Mouse (Mus musculus) CH12.LX (cell line): ENCODE data around the gene Ccna2. TPM values are rescaled to one million over a fixed set of nuclear protein-coding genes. Genes with fewer than 3 reads are reported as not detected.

Experiments
- DNase-seq: peaks from one replicate; pipeline ENCODE4 v3.0.0-alpha.2; 2013; ENCODE audit errors: extremely low read depth
- H3K27ac ChIP-seq: 2 replicates; pipeline ENCODE4 v1.5.1; 2012; ENCODE audit warnings: low read depth, mild to moderate bottlenecking, control low read depth, moderate library complexity; ENCODE audit not compliant: insufficient read depth
- H3K27me3 ChIP-seq: replicated peaks from 2 replicates; pipeline ENCODE3; 2012; ENCODE audit warnings: inconsistent platforms
- H3K36me3 ChIP-seq, 2 experiments: replicated peaks in 1 of 2; 2 replicates each; pipeline versions ENCODE3 to v1.6.1; 2012; ENCODE audit warnings: inconsistent platforms in 1 of 2, low read length in 1 of 2, mild to moderate bottlenecking in 1 of 2, mixed read lengths in 1 of 2, moderate library complexity in 1 of 2; ENCODE audit not compliant: control insufficient read depth in 1 of 2, insufficient read depth in 1 of 2
- H3K4me1 ChIP-seq, 2 experiments: 2 replicates each; pipeline ENCODE4 v1.6.1; 2012; ENCODE audit warnings: inconsistent platforms in 1 of 2, moderate library complexity in 1 of 2; ENCODE audit not compliant: insufficient read depth in 2 of 2, control insufficient read depth in 1 of 2
- H3K4me2 ChIP-seq: 2 replicates; pipeline ENCODE4 v1.6.1; 2012; ENCODE audit warnings: low read depth, mild to moderate bottlenecking, control low read depth; ENCODE audit not compliant: poor library complexity, insufficient read depth, severe bottlenecking
- H3K4me3 ChIP-seq, 3 experiments: fragments of 150-350 bp in 1 of 3; sonication (generic) in 1 of 3; replicated peaks in 1 of 3; 2 replicates each; pipeline versions ENCODE3 to v1.5.1; 2011 to 2012; ENCODE audit warnings: low read depth in 2 of 3, low read length in 2 of 3, mild to moderate bottlenecking in 2 of 3, moderate library complexity in 2 of 3, control low read depth in 1 of 3, improper control_type of control experiment in 1 of 3, inconsistent platforms in 1 of 3, mixed read lengths in 1 of 3; ENCODE audit not compliant: poor library complexity in 1 of 3
- H3K79me2 ChIP-seq: replicated peaks from 2 replicates; pipeline ENCODE4 v1.6.1; 2012; ENCODE audit warnings: mild to moderate bottlenecking, moderate library complexity; ENCODE audit not compliant: control insufficient read depth, poor library complexity, insufficient read depth, severe bottlenecking; ENCODE audit errors: extremely low read depth
- H3K9ac ChIP-seq: 2 replicates; pipeline ENCODE4 v1.6.1; 2012; ENCODE audit warnings: low read depth, mild to moderate bottlenecking, control low read depth, moderate library complexity; ENCODE audit not compliant: insufficient read depth
- H3K9me3 ChIP-seq: replicated peaks from 2 replicates; pipeline ENCODE3; 2012; ENCODE audit warnings: low read length, inconsistent platforms, mixed read lengths
- BHLHE40 ChIP-seq: IDR thresholded peaks from 2 replicates; pipeline ENCODE4 v1.6.1; 2011; ENCODE audit warnings: mild to moderate bottlenecking, low read depth, low read length, improper control_type of control experiment
- CHD1 ChIP-seq: IDR thresholded peaks from 2 replicates; pipeline ENCODE4 v1.6.1; 2012; ENCODE audit warnings: low read depth, low read length, improper control_type of control experiment, inconsistent platforms
- CHD2 ChIP-seq: IDR thresholded peaks from 2 replicates; pipeline ENCODE4 v1.6.1; 2011; ENCODE audit warnings: low read length, improper control_type of control experiment
- CTCF ChIP-seq, 2 experiments: IDR thresholded peaks in 1 of 2; conservative IDR thresholded peaks in 1 of 2; 2 replicates each; pipeline ENCODE4 v1.5.1; 2011 to 2012; ENCODE audit warnings: low read depth in 2 of 2, low read length in 2 of 2, improper control_type of control experiment in 1 of 2, inconsistent platforms in 1 of 2, mild to moderate bottlenecking in 1 of 2, moderate library complexity in 1 of 2
- ELF1 ChIP-seq: IDR thresholded peaks from 2 replicates; pipeline ENCODE4 v1.6.1; 2014; ENCODE audit warnings: low read depth, mild to moderate bottlenecking, inconsistent platforms, low read length, improper control_type of control experiment
- IRF4 ChIP-seq: IDR thresholded peaks from 2 replicates; pipeline ENCODE4 v1.6.1; 2014; ENCODE audit warnings: low read depth, mild to moderate bottlenecking, inconsistent platforms, low read length, improper control_type of control experiment
- JUN ChIP-seq: IDR thresholded peaks from 2 replicates; pipeline ENCODE4 v1.6.1; 2011; ENCODE audit warnings: low read depth, mild to moderate bottlenecking, low read length, improper control_type of control experiment, moderate library complexity; ENCODE audit not compliant: insufficient read depth
- JUND ChIP-seq: conservative IDR thresholded peaks from 2 replicates; pipeline ENCODE4 v1.6.1; 2011; ENCODE audit warnings: low read depth, low read length, improper control_type of control experiment
- MAX ChIP-seq: IDR thresholded peaks from 2 replicates; pipeline ENCODE4 v1.6.1; 2011; ENCODE audit warnings: low read length, improper control_type of control experiment
- MAZ ChIP-seq: IDR thresholded peaks from 2 replicates; pipeline ENCODE4 v1.6.1; 2012; ENCODE audit warnings: low read depth, mild to moderate bottlenecking, inconsistent platforms, low read length, improper control_type of control experiment, moderate library complexity
- MEF2A ChIP-seq: IDR thresholded peaks from 2 replicates; pipeline ENCODE4 v1.6.1; 2014; ENCODE audit warnings: low read depth, mild to moderate bottlenecking, inconsistent platforms, low read length, improper control_type of control experiment, borderline replicate concordance
- MXI1 ChIP-seq: IDR thresholded peaks from 2 replicates; pipeline ENCODE4 v1.6.1; 2011; ENCODE audit warnings: mild to moderate bottlenecking, low read depth, low read length, improper control_type of control experiment
- PAX5 ChIP-seq: IDR thresholded peaks from 2 replicates; pipeline ENCODE4 v1.6.1; 2012; ENCODE audit warnings: low read length, inconsistent platforms, mixed read lengths
- RAD21 ChIP-seq: IDR thresholded peaks from 2 replicates; pipeline ENCODE4 v1.6.1; 2011; ENCODE audit warnings: low read depth, mild to moderate bottlenecking, low read length, improper control_type of control experiment, moderate library complexity
- RCOR1 ChIP-seq: conservative IDR thresholded peaks from 2 replicates; pipeline ENCODE4 v1.6.1; 2012; ENCODE audit warnings: low read depth, mild to moderate bottlenecking, inconsistent platforms, low read length, improper control_type of control experiment
- SIN3A ChIP-seq: IDR thresholded peaks from 2 replicates; pipeline ENCODE4 v1.6.1; 2012; ENCODE audit warnings: low read length, improper control_type of control experiment, inconsistent platforms
- TCF12 ChIP-seq: IDR thresholded peaks from 2 replicates; pipeline ENCODE4 v1.6.1; 2014; ENCODE audit warnings: low read depth, mild to moderate bottlenecking, inconsistent platforms, low read length, improper control_type of control experiment
- UBTF ChIP-seq: IDR thresholded peaks from 2 replicates; pipeline ENCODE4 v1.6.1; 2012; ENCODE audit warnings: low read depth, mild to moderate bottlenecking, inconsistent platforms, low read length, improper control_type of control experiment, moderate library complexity
- ZC3H11A ChIP-seq: IDR thresholded peaks from 2 replicates; pipeline ENCODE4 v1.6.1; 2012; ENCODE audit warnings: low read depth, mild to moderate bottlenecking, inconsistent platforms, low read length, improper control_type of control experiment
- ZNF384 ChIP-seq: IDR thresholded peaks from 2 replicates; pipeline ENCODE4 v1.6.1; 2012; ENCODE audit warnings: low read depth, low read length, improper control_type of control experiment, inconsistent platforms
- dilution Hi-C: fragments of 300-500 bp; cut with MboI; formaldehyde crosslinking; loops from 2 replicates; pipeline ENCODE4 v1.14.3; 2020; ENCODE audit warnings: low sequenced_read_pairs; ENCODE audit not compliant: extremely low pct_unique_long_range_greater_than_20kb, extremely low pct_ligation_motif_present
- in situ Hi-C: fragments of 300-500 bp; cut with MboI; formaldehyde crosslinking; loops from 3 replicates; pipeline ENCODE4 v1.14.3; 2019; ENCODE audit warnings: low sequenced_read_pairs, low pct_ligation_motif_present, low pct_unique_long_range_greater_than_20kb, mixed read lengths
- polyA plus RNA-seq: library from polyadenylated mRNA; unstranded; fragments of >175 nt; gene quantifications from 2 replicates; pipeline ENCODE4 v1.2.1, GENCODE M21; 2012; ENCODE audit warnings: low read depth; ENCODE audit not compliant: insufficient read length
- total RNA-seq, 2 experiments: library from RNA; depleted of rRNA; stranded (reverse); fragments of 300-350 nt in 1 of 2; fragments of >200 nt in 1 of 2; gene quantifications; 2 replicates each; pipeline ENCODE4 v1.2.3; 2012 to 2014

The Ccna2 gene
- total and polyA plus RNA-seq, 3 experiments, result 94.7 to 240 (median 148) TPM

GRCm38 (mm10) chr3:36537701-36538470 lies 34.1 kb downstream of the Ccna2 start:
- dilution Hi-C loops (no loop called here), in situ Hi-C loops (no loop called here)
- Histone ChIP-seq H3K27ac (no peak overlapping the region), H3K9me3 (no peaks in the 10 kb centered on the region), H3K4me2 (no peak overlapping the region), H3K4me3 (no peak overlapping the region), H3K79me2 (no peaks in the 10 kb centered on the region), H3K9ac (no peak overlapping the region), H3K27me3 (no peaks in the 10 kb centered on the region), H3K4me1 (peaks cover 0 to 6% of the 10 kb centered on the region in 2 experiments; a peak in 2 of 4 replicates), H3K36me3 (no peaks in the 10 kb centered on the region)
- no peak for TF ChIP-seq TCF12
- no peak for TF ChIP-seq ELF1
- TF ChIP-seq JUN, result no peak
- TF ChIP-seq RAD21, result no peak
- no peak for TF ChIP-seq IRF4
- TF ChIP-seq CHD1, result no peak
- no peak for DNase-seq

- in situ Hi-C loops, result no loop called here
These were observed 35.9 kb downstream of the Ccna2 start for GRCm38 (mm10) chr3:36536041-36536440.

GRCm38 (mm10) chr3:36533201-36533672 lies 38.7 kb downstream of the Ccna2 start:
- dilution Hi-C loops, result no loop called here
- Histone ChIP-seq H3K4me1 (peaks cover 0 to 6% of the 10 kb centered on the region in 2 experiments; a peak in 2 of 4 replicates), H3K27me3 (no peaks in the 10 kb centered on the region), H3K9ac (no peak overlapping the region), H3K4me3 (no peak overlapping the region), H3K4me2 (no peak overlapping the region), H3K36me3 (no peaks in the 10 kb centered on the region), H3K27ac (no peak overlapping the region)
- DNase-seq, result peak; percentile 21
- TF ChIP-seq CHD2 (no peak), ELF1 (peak; percentile 50; the same call in 1 of the 2 replicates)
- TF ChIP-seq, all 38 proteins: peak for 1
- Histone ChIP-seq H3K79me2 (no peaks in the 10 kb centered on the region), H3K9me3 (no peaks in the 10 kb centered on the region)
- in situ Hi-C loops, result no loop called here

More at GRCm38 (mm10) chr3:36536041-36536440, 35.9 kb downstream of the Ccna2 start:
- Histone ChIP-seq H3K4me2 (no peak overlapping the region), H3K4me1 (peaks cover 0 to 6% of the 10 kb centered on the region in 2 experiments; a peak in 2 of 4 replicates), H3K36me3 (no peaks in the 10 kb centered on the region), H3K27ac (no peak overlapping the region), H3K9me3 (no peaks in the 10 kb centered on the region), H3K9ac (no peak overlapping the region), H3K27me3 (no peaks in the 10 kb centered on the region), H3K4me3 (no peak overlapping the region), H3K79me2 (no peaks in the 10 kb centered on the region)
- dilution Hi-C loops, result no loop called here
- DNase-seq, result no peak
- no peak for TF ChIP-seq SIN3A
- no peak for TF ChIP-seq MXI1
- TF ChIP-seq BHLHE40, result no peak
- no peak for TF ChIP-seq CTCF (conservative IDR thresholded peaks at IDR 0.05 in 1 of 2, IDR thresholded peaks at IDR 0.05 in 1 of 2; ENCODE audit: low read depth in 2 of 2, low read length in 2 of 2)
- no peak for TF ChIP-seq MAX
- TF ChIP-seq MAZ, result no peak
- no peak for TF ChIP-seq PAX5
- no peak for TF ChIP-seq RCOR1
- no peak for TF ChIP-seq ZC3H11A
- no peak for TF ChIP-seq UBTF
- no peak for TF ChIP-seq ZNF384
- no peak for TF ChIP-seq JUND
- no peak for TF ChIP-seq CHD2
- TF ChIP-seq MEF2A, result no peak
